Mouse (Mus musculus) neural tube, embryonic 15.5 days (tissue): Measurements from ENCODE around the gene Dst. TPM values are rescaled to one million over a fixed set of nuclear protein-coding genes. Genes with fewer than 3 reads are reported as not detected.
A peak's percentile ranks its signal among the peaks of the same experiment; 100 is the strongest.

Experiments
- ATAC-seq: fragments of 200-750 bp; cut with Nextera tagmentation; 2 replicates; pipeline ENCODE4 v1.8.0; 2017; ENCODE audit warnings: mild to moderate bottlenecking, moderate TSS enrichment, moderate library complexity; ENCODE audit not compliant: low FRiP score
- H3K27ac ChIP-seq: fragments of 300-500 bp; sonication (generic); replicated peaks from 2 replicates; pipeline ENCODE4 v1.5.1; 2015; ENCODE audit warnings: mild to moderate bottlenecking, inconsistent platforms
- H3K27me3 ChIP-seq: fragments of 300-500 bp; sonication (generic); replicated peaks from 2 replicates; pipeline ENCODE4 v1.6.1; 2015; ENCODE audit warnings: inconsistent platforms
- H3K36me3 ChIP-seq: fragments of 300-500 bp; sonication (generic); 2 replicates; pipeline ENCODE4 v1.6.1; 2015; ENCODE audit warnings: inconsistent platforms
- H3K4me1 ChIP-seq: fragments of 300-500 bp; sonication (generic); 2 replicates; pipeline ENCODE4 v1.6.1; 2015; ENCODE audit warnings: inconsistent platforms
- H3K4me2 ChIP-seq: fragments of 300-500 bp; sonication (generic); 2 replicates; pipeline ENCODE4 v1.6.1; 2015; ENCODE audit warnings: inconsistent platforms, mild to moderate bottlenecking, moderate library complexity
- H3K4me3 ChIP-seq: fragments of 300-500 bp; sonication (generic); replicated peaks from 2 replicates; pipeline ENCODE4 v1.5.1; 2015; ENCODE audit warnings: mild to moderate bottlenecking, inconsistent platforms
- H3K9ac ChIP-seq: fragments of 300-500 bp; sonication (generic); replicated peaks from 2 replicates; pipeline ENCODE4 v1.6.1; 2015; ENCODE audit warnings: mild to moderate bottlenecking, inconsistent platforms
- H3K9me3 ChIP-seq: fragments of 300-500 bp; sonication (generic); replicated peaks from 2 replicates; pipeline ENCODE4 v1.6.1; 2016; ENCODE audit warnings: inconsistent platforms
- WGBS: fragments of 180-500 bp; shearing (Covaris S2); methylation state at CpG from one replicate; pipeline ENCODE4 v1.1.7; 2015; ENCODE audit warnings: mixed read lengths; 5-methylcytosine and 5-hydroxymethylcytosine counted together
- polyA plus RNA-seq: library from polyadenylated mRNA; unstranded; fragments of >200 nt; fragmentation: Nextera tagmentation; extraction: Ambion mirVana; gene quantifications from 2 replicates; pipeline ENCODE4 v1.2.1, GENCODE M21; 2015

Dst gene
- polyA plus RNA-seq, 1 experiment from 2014 or later: 38.0 TPM

- H3K4me1 ChIP-seq: peaks cover 21% of the 10 kb centered on the region
- no peak overlapping the region for H3K27ac ChIP-seq
- H3K9ac ChIP-seq: no peak overlapping the region
- no peaks in the 10 kb centered on the region for H3K36me3 ChIP-seq
- no peak for ATAC-seq
- H3K4me3 ChIP-seq: no peak overlapping the region
- H3K9me3 ChIP-seq: no peaks in the 10 kb centered on the region
- no peaks in the 10 kb centered on the region for H3K27me3 ChIP-seq
- H3K4me2 ChIP-seq: no peak overlapping the region
- 52% methylated on average over 9 of the region's 9 CpGs for WGBS
These were observed 235.0 kb downstream of the Dst start for GRCm38 (mm10) chr1:34142951-34143580.

- no peak overlapping the region for H3K27ac ChIP-seq
- no peaks in the 10 kb centered on the region for H3K9me3 ChIP-seq
- H3K9ac ChIP-seq: no peak overlapping the region
- H3K4me2 ChIP-seq: no peak overlapping the region
- H3K27me3 ChIP-seq: no peaks in the 10 kb centered on the region
- no peak overlapping the region for H3K4me3 ChIP-seq
- no peaks in the 10 kb centered on the region for H3K36me3 ChIP-seq
- peaks cover 21% of the 10 kb centered on the region for H3K4me1 ChIP-seq
- ATAC-seq: no peak
- 91% methylated on average over 7 of the region's 7 CpGs for WGBS
These were observed 236.8 kb downstream of the Dst start for GRCm38 (mm10) chr1:34144826-34145225.

GRCm38 (mm10) chr1:34148039-34148438 lies 240.0 kb downstream of the Dst start:
- 96% methylated on average over 11 of the region's 11 CpGs for whole genome bisulfite sequencing
- ATAC-seq: no peak
- H3K4me3 ChIP-seq: no peak overlapping the region
- no peaks in the 10 kb centered on the region for H3K27me3 ChIP-seq
- H3K4me2 ChIP-seq: no peak overlapping the region
- no peaks in the 10 kb centered on the region for H3K9me3 ChIP-seq
- H3K4me1 ChIP-seq: peaks cover 9% of the 10 kb centered on the region; the same call in 1 of the 2 replicates
- H3K27ac ChIP-seq: no peak overlapping the region
- H3K9ac ChIP-seq: no peak overlapping the region
- no peaks in the 10 kb centered on the region for H3K36me3 ChIP-seq

- peak; percentile 30; the same call in 1 of the 2 replicates for ATAC-seq
- no peak overlapping the region for H3K9ac ChIP-seq
- no peak overlapping the region for H3K4me2 ChIP-seq
- H3K36me3 ChIP-seq: 0 out of 2 replicates have a peak, but pooled peaks cover 3% of the 10 kb centered on the region
- no peak overlapping the region for H3K4me3 ChIP-seq
- 0 out of 2 replicates have a peak, but pooled peaks cover 3% of the 10 kb centered on the region for H3K4me1 ChIP-seq
- no peaks in the 10 kb centered on the region for H3K27me3 ChIP-seq
- 0 out of 2 replicates have a peak overlapping the region, but pooled peaks have one; percentile 7 for H3K27ac ChIP-seq
- H3K9me3 ChIP-seq: no peaks in the 10 kb centered on the region
- 27% methylated on average over 10 of the region's 10 CpGs for WGBS
These were observed 242.5 kb downstream of the Dst start for GRCm38 (mm10) chr1:34150416-34151093.

GRCm38 (mm10) chr1:34152683-34153082 lies 244.7 kb downstream of the Dst start:
- no peaks in the 10 kb centered on the region for H3K9me3 ChIP-seq
- 0 out of 2 replicates have a peak, but pooled peaks cover 3% of the 10 kb centered on the region for H3K36me3 ChIP-seq
- H3K27me3 ChIP-seq: no peaks in the 10 kb centered on the region
- no peak overlapping the region for H3K4me2 ChIP-seq
- H3K9ac ChIP-seq: no peak overlapping the region
- no peaks in the 10 kb centered on the region for H3K4me1 ChIP-seq
- WGBS: 92% methylated on average over 5 of the region's 5 CpGs
- no peak for ATAC-seq
- H3K4me3 ChIP-seq: no peak overlapping the region
- no peak overlapping the region for H3K27ac ChIP-seq

- H3K4me3 ChIP-seq: no peak overlapping the region
- no peak overlapping the region for H3K4me2 ChIP-seq
- H3K36me3 ChIP-seq: peaks cover 3% of the 10 kb centered on the region; the same call in 1 of the 2 replicates
- WGBS: 73% methylated on average over 7 of the region's 7 CpGs
- no peak overlapping the region for H3K9ac ChIP-seq
- H3K27ac ChIP-seq: no peak overlapping the region
- H3K4me1 ChIP-seq: peaks cover 4% of the 10 kb centered on the region; the same call in 1 of the 2 replicates
- H3K27me3 ChIP-seq: no peaks in the 10 kb centered on the region
- no peak for ATAC-seq
- no peaks in the 10 kb centered on the region for H3K9me3 ChIP-seq
These were observed 248.0 kb downstream of the Dst start for GRCm38 (mm10) chr1:34156058-34156457.

DNA sequence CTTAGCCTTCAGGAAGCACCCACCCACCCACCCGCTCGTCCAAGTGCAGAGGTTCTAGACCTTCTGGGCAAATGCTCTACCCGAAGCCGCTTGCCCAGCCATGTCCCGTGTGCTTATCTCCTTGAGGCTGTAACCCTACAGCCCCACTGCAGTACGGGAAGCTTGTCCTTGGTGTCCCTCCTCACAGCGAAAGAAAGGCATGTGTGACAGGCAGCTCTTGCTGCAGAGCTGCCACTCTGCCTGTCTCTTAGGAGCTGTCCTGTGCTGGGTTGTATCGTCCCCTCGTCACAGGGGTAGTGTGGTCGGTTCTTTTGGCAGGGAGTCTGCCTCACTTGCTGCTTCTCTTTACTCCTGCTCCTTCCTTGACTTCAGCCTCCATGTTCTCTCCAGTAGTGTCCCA lies 249.7 kb downstream of the Dst start:
- Histone ChIP-seq H3K9ac (no peak overlapping the region), H3K27me3 (no peaks in the 10 kb centered on the region), H3K36me3 (peaks cover 8% of the 10 kb centered on the region), H3K4me3 (no peak overlapping the region), H3K4me1 (peaks cover 4% of the 10 kb centered on the region; the same call in 1 of the 2 replicates), H3K4me2 (no peak overlapping the region), H3K27ac (no peak overlapping the region), H3K9me3 (no peaks in the 10 kb centered on the region)
- no peak for ATAC-seq
- WGBS: 92% methylated on average over 10 of the region's 10 CpGs

- WGBS: 42% methylated on average over 11 of the region's 11 CpGs
- peaks cover 9% of the 10 kb centered on the region for H3K36me3 ChIP-seq
- no peaks in the 10 kb centered on the region for H3K27me3 ChIP-seq
- no peak overlapping the region for H3K4me3 ChIP-seq
- H3K4me2 ChIP-seq: no peak overlapping the region
- no peak for ATAC-seq
- H3K27ac ChIP-seq: no peak overlapping the region
- H3K9ac ChIP-seq: no peak overlapping the region
- no peaks in the 10 kb centered on the region for H3K9me3 ChIP-seq
- peaks cover 4% of the 10 kb centered on the region; the same call in 1 of the 2 replicates for H3K4me1 ChIP-seq
These were observed 250.8 kb downstream of the Dst start for GRCm38 (mm10) chr1:34158822-34159221.

DNA sequence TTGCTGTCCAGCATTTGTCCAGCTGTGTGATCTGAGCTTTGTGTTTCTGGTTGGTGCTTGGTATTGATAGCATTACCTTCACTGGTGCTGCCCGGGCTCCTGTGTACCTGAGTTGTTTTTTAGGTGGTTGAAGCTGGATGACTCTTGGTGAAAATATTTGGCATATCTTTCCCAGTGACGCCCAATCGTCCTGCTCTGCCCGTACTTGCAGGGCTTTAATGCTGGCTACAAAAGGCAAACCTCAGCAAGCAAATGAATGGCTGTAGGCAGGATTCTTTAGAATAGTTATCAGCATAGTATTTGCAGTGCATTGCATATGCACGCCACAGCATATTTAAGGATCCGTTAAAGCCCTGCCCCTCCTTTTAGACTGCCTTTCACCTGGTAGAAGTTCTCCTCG lies 251.9 kb downstream of the Dst start:
- H3K9ac ChIP-seq: no peak overlapping the region
- peaks cover 4% of the 10 kb centered on the region; the same call in 1 of the 2 replicates for H3K4me1 ChIP-seq
- H3K9me3 ChIP-seq: no peaks in the 10 kb centered on the region
- H3K4me2 ChIP-seq: no peak overlapping the region
- H3K27me3 ChIP-seq: no peaks in the 10 kb centered on the region
- H3K4me3 ChIP-seq: no peak overlapping the region
- H3K36me3 ChIP-seq: peaks cover 14% of the 10 kb centered on the region
- H3K27ac ChIP-seq: no peak overlapping the region
- WGBS: 93% methylated on average over 7 of the region's 7 CpGs
- ATAC-seq: no peak

- Histone ChIP-seq H3K9ac (no peak overlapping the region), H3K9me3 (no peaks in the 10 kb centered on the region), H3K4me3 (no peak overlapping the region), H3K27ac (no peak overlapping the region), H3K36me3 (peaks cover 46% of the 10 kb centered on the region), H3K4me2 (no peak overlapping the region), H3K4me1 (0 out of 2 replicates have a peak, but pooled peaks cover 3% of the 10 kb centered on the region), H3K27me3 (no peaks in the 10 kb centered on the region)
- peak; percentile 54; the same call in 1 of the 2 replicates for ATAC-seq
- WGBS: 69% methylated on average over 14 of the region's 14 CpGs
These were observed 256.7 kb downstream of the Dst start for GRCm38 (mm10) chr1:34164616-34165295.

GRCm38 (mm10) chr1:34165926-34166325 lies 257.9 kb downstream of the Dst start:
- Histone ChIP-seq H3K36me3 (peaks cover 58% of the 10 kb centered on the region), H3K9me3 (no peaks in the 10 kb centered on the region), H3K9ac (no peak overlapping the region), H3K27me3 (no peaks in the 10 kb centered on the region), H3K4me2 (no peak overlapping the region), H3K27ac (no peak overlapping the region), H3K4me1 (0 out of 2 replicates have a peak, but pooled peaks cover 3% of the 10 kb centered on the region), H3K4me3 (no peak overlapping the region)
- 73% methylated on average over 4 of the region's 4 CpGs for WGBS
- no peak for ATAC-seq
